ENCODE assay signal across 8 mouse cellular contexts in genomic region chr12:86881809-86882278, GRCm38 (mm10). TPM values are rescaled to one million over a fixed set of nuclear protein-coding genes. Genes with fewer than 3 reads are reported as not detected.
DNase-seq lines count a peak whose midpoint lies in the region; ATAC-seq lines count a peak whose summit lies in the region.

No protein-coding gene starts in this region.

- ATAC-seq in hindbrain, embryonic 15.5 days (ENCODE audit: low FRiP score, low read depth) = no peak

- H3K27me3 ChIP-seq in hindbrain, embryonic 15.5 days = no peaks in the 10 kb centered on the region

- H3K4me1 ChIP-seq in brown adipose tissue, adult 24 weeks (ENCODE audit: control insufficient read depth, insufficient read depth, insufficient read length, low read length) = peaks cover 19% of the 10 kb centered on the region
- H3K4me1 ChIP-seq in hindbrain, embryonic 15.5 days (replicated peaks) = peaks cover 58% of the 10 kb centered on the region

- 6% methylated on average over 33 of the region's 33 CpGs for WGBS in hindbrain, embryonic 15.5 days

- intact Hi-C loops in left cerebral cortex, postnatal 4 days (cut with DNase I) = loop anchor here (5.0 kb wide), 1 partner anchor 80 kb away; no protein-coding TSS in a partner anchor

- no peaks in the 10 kb centered on the region for H3K9me3 ChIP-seq in hindbrain, embryonic 15.5 days

- peak overlapping the region; percentile 95 for H3K9ac ChIP-seq in hindbrain, embryonic 15.5 days

- H3K4me2 ChIP-seq in hindbrain, embryonic 15.5 days = peak overlapping the region; percentile 80

- no peaks in the 10 kb centered on the region for H3K36me3 ChIP-seq in hindbrain, embryonic 15.5 days

- H3K4me3 ChIP-seq in brown adipose tissue, adult 24 weeks (ENCODE audit: insufficient read depth, low read depth, low read length) = peak overlapping the region; percentile 91
- peak overlapping the region; percentile 66 for H3K4me3 ChIP-seq in hindbrain, embryonic 15.5 days

- peak; percentile 27 for DNase-seq in left cerebral cortex, postnatal 4 days
- no peak for DNase-seq in left cerebral cortex, adult 8-10 months (ENCODE audit: low spot score in 2 of 2)
- peak; percentile 35 to 49 for DNase-seq in lung, postnatal 4 days
- DNase-seq in urinary bladder, postnatal 10 days (ENCODE audit: low spot score) = no peak
- no peak for DNase-seq in spleen, adult 12 weeks (ENCODE audit: low spot score)
- DNase-seq in layer of hippocampus, adult 18-20 months (ENCODE audit: low spot score in 2 of 2) = no peak

- peak overlapping the region; percentile 96; the same call in 1 of the 2 replicates for H3K27ac ChIP-seq in brown adipose tissue, adult 24 weeks (replicated peaks; ENCODE audit: low read depth, low read length)
- H3K27ac ChIP-seq in hindbrain, embryonic 15.5 days (replicated peaks) = peak overlapping the region; percentile 100

RNA-seq across cellular contexts. Expression of gene Irf2bpl, which starts 2.8 kb away (rescaled TPM):
- 100 to 1,000 TPM; 124 to 127 TPM for total RNA-seq in left cerebral cortex, postnatal 4 days (2021)
- total RNA-seq in left cerebral cortex, adult 8-10 months (2022) = 10 to 100 TPM; 60.7 to 74.9 (median 68.5) TPM
- 7.1 and 23.0 TPM in 2 replicates for polyA plus RNA-seq in brown adipose tissue, adult 24 weeks (2012; ENCODE audit: insufficient read depth, insufficient read length, missing spikeins)
- 72.9 and 87.3 TPM in 2 replicates for polyA plus RNA-seq in hindbrain, embryonic 15.5 days (2015; fragmentation: Nextera tagmentation; extraction: Ambion mirVana)
- 10 to 100 TPM; 76.4 to 76.9 TPM for total RNA-seq in layer of hippocampus, adult 18-20 months (2021)

Comparison
In these comparisons a context has a peak if more than half of its experiments do, and no peak if none do; other contexts are left out.
1. DNase-seq: peak in left cerebral cortex, postnatal 4 days (single experiment) and lung, postnatal 4 days (2 of 2); none in left cerebral cortex, adult 8-10 months (0 of 2), urinary bladder, postnatal 10 days (single experiment), spleen, adult 12 weeks (single experiment) and layer of hippocampus, adult 18-20 months (0 of 2).